Mouse (Mus musculus) neural tube, embryonic 12.5 days (tissue): ENCODE measurements around the gene Tet2. TPM values are rescaled to one million over a fixed set of nuclear protein-coding genes. Genes with fewer than 3 reads are reported as not detected.
"Not testable (repeated sequence)": the region's sequence is repeated elsewhere in the genome, so short reads cannot be mapped to it uniquely, and the experiment has no call there.

Experiments
- ATAC-seq: fragments of 200-750 bp; cut with Nextera tagmentation; 2 replicates; pipeline ENCODE4 v1.8.0; 2017; ENCODE audit warnings: low read depth, mild to moderate bottlenecking, moderate TSS enrichment, moderate library complexity; ENCODE audit not compliant: low FRiP score
- H3K27ac ChIP-seq: fragments of 300-500 bp; sonication (generic); 2 replicates; pipeline ENCODE4 v1.5.1; 2016
- H3K27me3 ChIP-seq: fragments of 300-500 bp; sonication (generic); replicated peaks from 2 replicates; pipeline ENCODE4 v1.6.1; 2016; ENCODE audit warnings: mild to moderate bottlenecking
- H3K36me3 ChIP-seq: fragments of 300-500 bp; sonication (generic); 2 replicates; pipeline ENCODE4 v1.6.1; 2016; ENCODE audit warnings: mild to moderate bottlenecking
- H3K4me1 ChIP-seq: fragments of 300-500 bp; sonication (generic); 2 replicates; pipeline ENCODE4 v1.6.1; 2016
- H3K4me2 ChIP-seq: fragments of 300-500 bp; sonication (generic); replicated peaks from 2 replicates; pipeline ENCODE4 v1.6.1; 2016; ENCODE audit warnings: mild to moderate bottlenecking
- H3K4me3 ChIP-seq: fragments of 300-500 bp; sonication (generic); 2 replicates; pipeline ENCODE4 v1.5.1; 2016
- H3K9ac ChIP-seq: fragments of 300-500 bp; sonication (generic); 2 replicates; pipeline ENCODE4 v1.6.1; 2016; ENCODE audit warnings: mild to moderate bottlenecking
- H3K9me3 ChIP-seq: fragments of 300-500 bp; sonication (generic); 2 replicates; pipeline ENCODE4 v1.6.1; 2016; ENCODE audit warnings: mild to moderate bottlenecking
- WGBS: fragments of 180-500 bp; shearing (Covaris S2); methylation state at CpG from one replicate; pipeline ENCODE4 v1.1.7; 2016; 5-methylcytosine and 5-hydroxymethylcytosine counted together
- polyA plus RNA-seq: library from polyadenylated mRNA; unstranded; fragments of >200 nt; fragmentation: Nextera tagmentation; extraction: Ambion mirVana; gene quantifications from 2 replicates; pipeline ENCODE4 v1.2.1, GENCODE M21; 2016

The Tet2 gene
- 24.7 and 26.3 TPM in 2 replicates for polyA plus RNA-seq

DNA sequence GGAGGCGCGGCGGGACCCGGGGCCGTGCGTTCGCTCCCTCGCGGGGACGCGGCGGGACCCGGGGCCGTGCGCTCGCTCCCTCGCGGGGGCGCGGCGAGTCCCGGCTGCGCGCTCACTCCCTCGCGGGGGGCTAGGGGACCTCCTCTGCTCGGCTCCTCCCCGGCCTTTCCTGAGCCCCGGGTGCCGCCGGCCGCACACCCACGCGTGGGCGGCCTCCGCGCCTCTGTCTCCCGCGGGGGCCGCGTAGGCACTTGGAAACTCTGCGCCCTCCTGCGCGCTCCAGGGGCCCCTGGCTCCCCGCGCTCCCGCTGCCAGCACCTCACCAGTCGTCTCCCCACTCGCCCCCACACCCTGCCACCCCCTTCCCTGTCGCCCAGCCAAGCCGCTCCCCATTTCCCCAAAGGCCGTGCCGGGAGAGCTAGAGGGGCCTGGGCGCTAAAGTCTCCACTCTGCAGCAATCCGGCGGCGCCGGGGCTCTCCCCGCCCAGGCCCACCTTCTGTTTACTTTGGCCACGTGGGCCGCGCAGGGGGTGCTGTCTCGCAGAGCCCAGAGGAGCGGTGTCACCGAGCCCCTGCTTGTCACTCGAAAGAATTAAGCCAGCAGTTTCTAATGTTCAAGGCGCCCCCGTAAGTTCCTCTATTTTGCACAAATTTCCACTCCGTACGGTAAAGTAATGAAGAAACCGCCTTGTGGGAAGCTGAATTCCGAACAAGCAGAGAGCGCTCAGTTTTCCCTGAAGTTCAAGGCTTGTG lies at the start of gene Tet2:
Tet2 (minus strand) TSS at position 589 of the 753 bp plus-strand sequence.
- peaks cover 12% of the 10 kb centered on the region for H3K4me1 ChIP-seq
- H3K27me3 ChIP-seq: no peaks in the 10 kb centered on the region
- ATAC-seq: peak; percentile 68
- H3K4me2 ChIP-seq: peak within 1 kb of the TSS; percentile 83
- H3K9ac ChIP-seq: peak within 1 kb of the TSS; percentile 74
- H3K36me3 ChIP-seq: no peaks in the 10 kb centered on the region
- H3K27ac ChIP-seq: peak within 1 kb of the TSS; percentile 82
- no peaks in the 10 kb centered on the region for H3K9me3 ChIP-seq
- peak within 1 kb of the TSS; percentile 86 for H3K4me3 ChIP-seq
- WGBS: under 1% methylated on average over 71 of the region's 73 CpGs

DNA sequence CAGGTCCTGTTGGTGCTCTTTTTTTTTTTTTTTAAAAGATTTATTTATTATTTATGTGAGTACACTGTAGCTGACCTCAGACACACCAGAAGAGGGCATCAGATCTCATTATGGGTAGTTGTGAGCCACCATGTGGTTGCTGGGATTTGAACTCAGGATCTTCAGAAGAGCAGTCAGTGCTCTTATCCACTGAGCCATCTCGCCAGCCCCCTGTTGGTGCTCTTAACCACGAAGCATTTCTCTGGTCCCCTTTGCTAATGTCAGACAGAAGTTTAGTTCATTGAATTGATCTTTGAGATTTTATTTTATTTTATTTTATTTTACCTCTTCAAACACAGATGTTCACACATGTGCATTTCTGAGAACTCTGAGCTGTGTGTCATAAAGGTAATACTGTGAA lies 48.1 kb upstream of the Tet2 start:
- H3K9ac ChIP-seq, H3K27me3 ChIP-seq, H3K4me2 ChIP-seq, ATAC-seq, H3K27ac ChIP-seq, H3K36me3 ChIP-seq, H3K4me1 ChIP-seq, H3K4me3 ChIP-seq, H3K9me3 ChIP-seq: not testable (repeated sequence)
- 85% methylated on average over 2 of the region's 2 CpGs for WGBS

- H3K9me3 ChIP-seq: no peaks in the 10 kb centered on the region
- no peaks in the 10 kb centered on the region for H3K36me3 ChIP-seq
- H3K27ac ChIP-seq: no peak overlapping the region
- H3K4me2 ChIP-seq: no peak overlapping the region
- no peak overlapping the region for H3K9ac ChIP-seq
- WGBS: 90% methylated on average over 7 of the region's 7 CpGs
- no peak for ATAC-seq
- no peaks in the 10 kb centered on the region for H3K27me3 ChIP-seq
- no peaks in the 10 kb centered on the region for H3K4me1 ChIP-seq
- no peak overlapping the region for H3K4me3 ChIP-seq
Measured at GRCm38 (mm10) chr3:133590506-133591152, 45.7 kb upstream of the Tet2 start.

- 88% methylated on average over 2 of the region's 2 CpGs for WGBS
- no peak overlapping the region for H3K9ac ChIP-seq
- no peak for ATAC-seq
- no peak overlapping the region for H3K4me3 ChIP-seq
- no peaks in the 10 kb centered on the region for H3K9me3 ChIP-seq
- H3K36me3 ChIP-seq: no peaks in the 10 kb centered on the region
- no peak overlapping the region for H3K27ac ChIP-seq
- H3K4me1 ChIP-seq: no peaks in the 10 kb centered on the region
- no peaks in the 10 kb centered on the region for H3K27me3 ChIP-seq
- no peak overlapping the region for H3K4me2 ChIP-seq
Measured at GRCm38 (mm10) chr3:133585010-133585409, 40.1 kb upstream of the Tet2 start.

DNA sequence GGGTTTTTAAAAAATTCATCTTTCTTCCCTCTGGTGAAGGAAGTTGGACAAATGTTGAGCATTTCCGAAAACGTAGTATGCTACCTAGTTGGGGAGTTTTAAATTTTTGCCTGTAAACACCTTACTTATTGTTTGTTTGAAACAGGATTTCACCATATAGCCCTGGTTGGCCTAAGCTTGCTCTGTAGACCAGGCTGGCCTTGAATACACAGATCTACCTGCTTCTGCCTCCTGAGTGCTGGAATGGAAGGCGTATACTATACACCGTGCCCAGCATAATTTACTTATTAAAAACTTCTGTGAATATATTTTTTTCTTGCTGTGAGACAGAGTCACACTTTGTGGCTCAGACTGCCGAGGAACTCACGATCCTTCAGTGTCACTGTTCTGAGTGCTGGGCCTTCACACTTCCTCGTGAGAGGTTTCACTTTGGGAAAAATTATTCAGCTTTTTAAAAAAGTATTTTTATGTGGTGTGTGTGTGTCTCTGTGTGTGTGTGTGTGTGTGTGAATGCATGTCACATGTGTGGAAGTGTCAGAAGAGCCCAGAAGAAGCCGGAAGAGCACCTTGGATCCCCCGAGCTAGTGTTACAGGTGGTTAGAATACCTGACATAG lies 38.6 kb upstream of the Tet2 start:
- 93% methylated on average over 9 of the region's 9 CpGs for WGBS
- no peak overlapping the region for H3K9ac ChIP-seq
- H3K9me3 ChIP-seq: no peaks in the 10 kb centered on the region
- no peak for ATAC-seq
- H3K36me3 ChIP-seq: no peaks in the 10 kb centered on the region
- H3K4me3 ChIP-seq: no peak overlapping the region
- no peak overlapping the region for H3K4me2 ChIP-seq
- no peak overlapping the region for H3K27ac ChIP-seq
- H3K4me1 ChIP-seq: no peaks in the 10 kb centered on the region
- no peaks in the 10 kb centered on the region for H3K27me3 ChIP-seq

DNA sequence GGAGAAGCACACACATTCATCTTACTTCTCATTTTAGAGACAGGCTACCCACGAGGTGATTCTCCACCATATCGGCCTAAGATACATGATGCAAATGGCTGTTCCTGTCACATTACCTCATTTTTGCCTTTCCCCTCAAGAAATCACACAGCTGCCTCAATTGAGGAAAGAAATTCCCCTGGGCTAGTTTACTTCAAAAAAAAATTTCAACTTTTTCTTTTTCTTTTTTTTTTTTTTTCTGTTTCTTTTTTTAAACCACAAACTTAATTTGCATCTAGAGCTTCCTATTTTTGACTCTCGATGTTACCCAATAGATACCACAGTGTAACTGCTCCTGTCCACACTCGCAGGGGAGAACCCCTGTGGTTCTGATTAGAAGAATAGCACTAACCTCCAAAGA lies 38.0 kb upstream of the Tet2 start:
- H3K27me3 ChIP-seq: no peaks in the 10 kb centered on the region
- WGBS: 79% methylated on average over 4 of the region's 4 CpGs
- no peak overlapping the region for H3K9ac ChIP-seq
- no peaks in the 10 kb centered on the region for H3K4me1 ChIP-seq
- no peak overlapping the region for H3K4me3 ChIP-seq
- H3K36me3 ChIP-seq: no peaks in the 10 kb centered on the region
- no peak overlapping the region for H3K4me2 ChIP-seq
- H3K27ac ChIP-seq: no peak overlapping the region
- H3K9me3 ChIP-seq: no peaks in the 10 kb centered on the region
- no peak for ATAC-seq

GRCm38 (mm10) chr3:133582096-133582495 lies 37.2 kb upstream of the Tet2 start:
- WGBS: 84% methylated on average over 5 of the region's 5 CpGs
- no peak overlapping the region for H3K4me3 ChIP-seq
- no peaks in the 10 kb centered on the region for H3K4me1 ChIP-seq
- H3K4me2 ChIP-seq: no peak overlapping the region
- H3K9me3 ChIP-seq: no peaks in the 10 kb centered on the region
- H3K27me3 ChIP-seq: no peaks in the 10 kb centered on the region
- ATAC-seq: no peak
- no peaks in the 10 kb centered on the region for H3K36me3 ChIP-seq
- no peak overlapping the region for H3K27ac ChIP-seq
- no peak overlapping the region for H3K9ac ChIP-seq

GRCm38 (mm10) chr3:133581541-133581940 lies 36.6 kb upstream of the Tet2 start:
- WGBS: 87% methylated on average over 4 of the region's 4 CpGs
- Histone ChIP-seq H3K4me2 (no peak overlapping the region), H3K27me3 (no peaks in the 10 kb centered on the region), H3K9me3 (no peaks in the 10 kb centered on the region), H3K36me3 (no peaks in the 10 kb centered on the region), H3K4me1 (no peaks in the 10 kb centered on the region), H3K27ac (no peak overlapping the region), H3K9ac (no peak overlapping the region), H3K4me3 (no peak overlapping the region)
- no peak for ATAC-seq

DNA sequence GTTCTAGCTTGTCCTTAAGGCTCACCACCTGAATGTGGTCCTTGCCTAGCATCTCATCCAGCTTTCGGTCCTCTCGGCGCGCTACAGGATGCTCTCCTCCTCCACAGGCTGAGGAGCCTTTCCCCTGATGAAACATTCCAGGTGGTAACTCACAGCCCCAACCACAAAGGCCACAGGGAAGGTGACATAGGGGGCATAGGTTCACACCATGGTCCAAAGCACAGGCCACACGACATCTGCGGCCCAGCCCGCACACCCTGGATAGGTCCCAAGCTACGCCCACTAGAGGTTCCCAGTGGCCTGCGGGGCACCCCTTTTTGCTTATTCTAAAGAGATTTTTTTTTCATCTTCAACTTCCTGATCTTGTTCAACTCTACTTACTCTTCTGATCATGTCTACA lies 34.7 kb upstream of the Tet2 start:
- Histone ChIP-seq H3K9me3 (no peaks in the 10 kb centered on the region), H3K36me3 (no peaks in the 10 kb centered on the region), H3K9ac (no peak overlapping the region), H3K4me3 (no peak overlapping the region), H3K4me1 (no peaks in the 10 kb centered on the region), H3K27ac (no peak overlapping the region), H3K27me3 (no peaks in the 10 kb centered on the region), H3K4me2 (no peak overlapping the region)
- WGBS: 93% methylated on average over 9 of the region's 9 CpGs
- ATAC-seq: no peak

DNA sequence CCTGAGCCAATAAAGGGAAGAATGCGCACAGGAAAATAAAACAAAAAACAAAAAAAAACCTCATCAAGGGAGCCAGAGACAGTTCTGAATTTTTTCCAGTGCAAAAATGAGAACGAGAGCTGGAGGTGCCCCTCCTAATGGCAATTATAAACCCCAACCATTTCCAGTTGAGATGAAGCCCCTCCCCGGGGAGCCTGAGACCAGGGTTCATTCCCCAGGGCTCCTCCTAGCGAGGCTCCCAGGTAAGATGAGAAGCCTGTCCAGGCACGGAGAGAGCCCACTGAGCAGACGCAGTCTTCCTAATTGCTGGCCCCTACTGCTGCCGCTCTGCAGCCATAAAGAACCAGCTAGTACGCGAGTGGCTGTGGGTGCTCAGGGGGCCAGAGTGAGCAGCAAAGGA lies 34.2 kb upstream of the Tet2 start:
- no peak for ATAC-seq
- H3K4me2 ChIP-seq: no peak overlapping the region
- H3K27me3 ChIP-seq: no peaks in the 10 kb centered on the region
- no peaks in the 10 kb centered on the region for H3K4me1 ChIP-seq
- no peaks in the 10 kb centered on the region for H3K36me3 ChIP-seq
- H3K27ac ChIP-seq: no peak overlapping the region
- H3K4me3 ChIP-seq: no peak overlapping the region
- H3K9me3 ChIP-seq: no peaks in the 10 kb centered on the region
- no peak overlapping the region for H3K9ac ChIP-seq
- 42% methylated on average over 9 of the region's 9 CpGs for WGBS

GRCm38 (mm10) chr3:133574969-133575368 lies 30.0 kb upstream of the Tet2 start:
- Histone ChIP-seq H3K9ac (no peak overlapping the region), H3K9me3 (no peaks in the 10 kb centered on the region), H3K27ac (no peak overlapping the region), H3K4me1 (no peaks in the 10 kb centered on the region), H3K36me3 (no peaks in the 10 kb centered on the region), H3K4me3 (no peak overlapping the region), H3K27me3 (no peaks in the 10 kb centered on the region), H3K4me2 (no peak overlapping the region)
- 82% methylated on average over 6 of the region's 6 CpGs for WGBS
- no peak for ATAC-seq

DNA sequence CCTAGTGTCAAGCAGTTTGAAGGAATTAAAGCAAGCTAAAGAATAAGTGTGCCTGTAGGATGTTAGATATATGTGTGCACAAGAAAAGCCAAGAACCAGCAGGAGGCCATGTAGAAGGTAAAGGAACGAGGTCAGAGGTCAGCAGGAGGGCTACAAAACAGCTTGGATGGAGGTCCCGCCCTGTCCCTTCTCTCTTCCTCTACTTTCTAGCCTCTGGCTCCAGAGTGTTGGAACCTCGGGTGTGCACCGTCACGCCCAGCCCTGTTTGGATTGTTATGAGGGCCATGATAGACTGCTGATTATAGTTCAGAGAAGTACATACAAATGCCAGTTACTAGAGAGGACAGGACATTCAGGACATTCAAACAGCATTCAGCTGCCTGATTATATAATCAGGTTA lies 27.0 kb upstream of the Tet2 start:
- H3K27ac ChIP-seq: no peak overlapping the region
- WGBS: 71% methylated on average over 5 of the region's 5 CpGs
- ATAC-seq: no peak
- H3K36me3 ChIP-seq: no peaks in the 10 kb centered on the region
- no peaks in the 10 kb centered on the region for H3K9me3 ChIP-seq
- H3K4me2 ChIP-seq: no peak overlapping the region
- no peaks in the 10 kb centered on the region for H3K4me1 ChIP-seq
- H3K27me3 ChIP-seq: no peaks in the 10 kb centered on the region
- no peak overlapping the region for H3K9ac ChIP-seq
- H3K4me3 ChIP-seq: no peak overlapping the region
